Mouse (Mus musculus) small intestine, adult 2 months (tissue): ENCODE results near the gene Slc5a9.

Experiments
- CTCF ChIP-seq: fragments of 200-500 bp; IDR thresholded peaks from 2 replicates; pipeline ENCODE4 v1.5.1; 2012; ENCODE audit warnings: low read depth, mild to moderate bottlenecking, control low read depth, inconsistent platforms, low read length, moderate library complexity, mixed read lengths; ENCODE audit not compliant: insufficient replicate concordance, insufficient read length; ENCODE audit errors: extremely low read depth
- POLR2A ChIP-seq: fragments of 200-500 bp; IDR thresholded peaks from 2 replicates; pipeline ENCODE4 v1.6.1; 2012; ENCODE audit warnings: low read depth, mild to moderate bottlenecking, control low read depth, inconsistent platforms, low read length, moderate library complexity

GRCm38 (mm10) chr4:111919092-111919491 is 16.4 kb upstream of the Slc5a9 start, which contains the start of gene Skint8:
- no peak for TF ChIP-seq CTCF
- no peak for TF ChIP-seq POLR2A
